In genomic region chr15:36865332-36865731, GRCm38 (mm10) we compare ENCODE assay signal across 19 mouse cellular contexts.
DNase-seq lines count a peak whose midpoint lies in the region; ATAC-seq lines count a peak whose summit lies in the region.
"Had no signal": no experiment of that assay in that cellular context is flagged by ENCODE, and none has a peak within 500 bp of the region (broad histone marks: within the 10 kb centered on the region; RNA-seq: fewer than 3 reads in every experiment).

No protein-coding gene starts in this region.

- peaks cover 6% of the 10 kb centered on the region; the same call in 1 of the 2 replicates for H3K9me3 ChIP-seq in megakaryocyte, embryonic 14.5 days
- H3K9me3 ChIP-seq: hindbrain, embryonic 15.5 days; limb, embryonic 13.5 days had no signal

- peak overlapping the region; percentile 68 for H3K4me3 ChIP-seq in megakaryocyte, embryonic 14.5 days (replicated peaks)
- H3K4me3 ChIP-seq: embryonic facial prominence, embryonic 10.5 days; hindbrain, embryonic 15.5 days; limb, embryonic 13.5 days had no signal

- H3K36me3 ChIP-seq in megakaryocyte, embryonic 14.5 days (replicated peaks; ENCODE audit: low read length): peaks cover 13% of the 10 kb centered on the region
- H3K36me3 ChIP-seq: embryonic facial prominence, embryonic 10.5 days; hindbrain, embryonic 15.5 days; limb, embryonic 13.5 days had no signal

- H3K27me3 ChIP-seq in megakaryocyte, embryonic 14.5 days (replicated peaks): no peaks in the 10 kb centered on the region
- H3K27me3 ChIP-seq: hindbrain, embryonic 15.5 days; limb, embryonic 13.5 days had no signal

- H3K4me1 ChIP-seq in megakaryocyte, embryonic 14.5 days: peaks cover 81% of the 10 kb centered on the region
- H3K4me1 ChIP-seq: embryonic facial prominence, embryonic 10.5 days; hindbrain, embryonic 15.5 days had no signal

- peak; percentile 22 for DNase-seq in CD4-positive, CD25-positive, alpha-beta regulatory T cell, adult 2 months (ENCODE audit: low read depth, low spot score)
- peak; percentile 38 for DNase-seq in naive thymus-derived CD4-positive, alpha-beta T cell, adult 2 months (ENCODE audit: low read depth)
- no peak for DNase-seq in gastrocnemius, adult 18-20 months (ENCODE audit: low spot score)
- no peak for DNase-seq in layer of hippocampus, postnatal 36 days
- DNase-seq: adrenal gland, adult 8-10 months; cerebellum, adult 18-20 months; cerebellum, postnatal 36 days; gastrocnemius, postnatal 14 days; heart, postnatal 14 days; kidney, adult 11 months; right cerebral cortex, adult 18-20 months; thymus, adult 2 months had no signal

- no peak for ATAC-seq in megakaryocyte, adult 5-6 weeks (ENCODE audit: poor library complexity, severe bottlenecking)
- peak; percentile 63 for ATAC-seq in common myeloid progenitor, adult 5-6 weeks (replicated peaks; ENCODE audit: low read depth, poor library complexity, severe bottlenecking)
- ATAC-seq: midbrain, embryonic 16.5 days had no signal

Comparison
In these comparisons a context has a peak if more than half of its experiments do, and no peak if none do; other contexts are left out.
1. DNase-seq: peak in CD4-positive, CD25-positive, alpha-beta regulatory T cell, adult 2 months (single experiment) and naive thymus-derived CD4-positive, alpha-beta T cell, adult 2 months (single experiment); none in gastrocnemius, adult 18-20 months (single experiment) and layer of hippocampus, postnatal 36 days (0 of 2).